Mouse (Mus musculus): Measurements from ENCODE around the gene Resp18. TPM values are rescaled to one million over a fixed set of nuclear protein-coding genes. Genes with fewer than 3 reads are reported as not detected.

The Resp18 gene
- polyA plus RNA-seq, 1 experiment from 2014 or later = 232 TPM

GRCm38 (mm10) chr1:75229158-75229557 lies 49.1 kb downstream of the Resp18 start:
- no peaks in the 10 kb centered on the region for H3K9me3 ChIP-seq (ENCODE audit: control insufficient read depth, low read length)
- no peak overlapping the region for H3K4me3 ChIP-seq (replicated peaks; ENCODE audit: low read length)
- H3K27me3 ChIP-seq (ENCODE audit: control insufficient read depth, insufficient read depth, low read length) = no peaks in the 10 kb centered on the region
- H3K4me1 ChIP-seq (replicated peaks; ENCODE audit: control insufficient read depth, insufficient read depth, low read length) = no peaks in the 10 kb centered on the region
- no peak for ATAC-seq (ENCODE audit: low FRiP score)
- H3K9ac ChIP-seq = no peak overlapping the region
- no peak overlapping the region for H3K27ac ChIP-seq
- DNase-seq (ENCODE audit: low spot score) = no peak
- WGBS = 79% methylated on average over 4 of the region's 4 CpGs
- no peak overlapping the region for H3K4me2 ChIP-seq (replicated peaks)
- H3K36me3 ChIP-seq (replicated peaks; ENCODE audit: control insufficient read depth, insufficient read depth) = no peaks in the 10 kb centered on the region

- Histone ChIP-seq H3K36me3 (replicated peaks; ENCODE audit: control insufficient read depth, insufficient read depth) (no peaks in the 10 kb centered on the region), H3K27me3 (ENCODE audit: control insufficient read depth, insufficient read depth, low read length) (peaks cover 4% of the 10 kb centered on the region; the same call in 1 of the 2 replicates), H3K4me1 (replicated peaks; ENCODE audit: control insufficient read depth, insufficient read depth, low read length) (no peaks in the 10 kb centered on the region), H3K9me3 (ENCODE audit: control insufficient read depth, low read length) (no peaks in the 10 kb centered on the region), H3K9ac (no peak overlapping the region), H3K4me3 (replicated peaks; ENCODE audit: low read length) (no peak overlapping the region), H3K4me2 (replicated peaks) (no peak overlapping the region), H3K27ac (no peak overlapping the region)
- 65% methylated on average over 1 of the region's 1 CpGs for WGBS
- DNase-seq (ENCODE audit: low spot score) = no peak
- ATAC-seq (ENCODE audit: low FRiP score) = no peak
These were observed 50.6 kb downstream of the Resp18 start for GRCm38 (mm10) chr1:75227653-75228052.

- H3K4me2 ChIP-seq (replicated peaks) = no peak overlapping the region
- no peak overlapping the region for H3K4me3 ChIP-seq (replicated peaks; ENCODE audit: low read length)
- H3K27ac ChIP-seq = no peak overlapping the region
- no peak overlapping the region for H3K9ac ChIP-seq
- H3K4me1 ChIP-seq (replicated peaks; ENCODE audit: control insufficient read depth, insufficient read depth, low read length) = no peaks in the 10 kb centered on the region
- H3K27me3 ChIP-seq (ENCODE audit: control insufficient read depth, insufficient read depth, low read length) = peaks cover 11% of the 10 kb centered on the region
- DNase-seq (ENCODE audit: low spot score) (no peak), ATAC-seq (ENCODE audit: low FRiP score) (no peak)
- H3K9me3 ChIP-seq (ENCODE audit: control insufficient read depth, low read length) = no peaks in the 10 kb centered on the region
- 78% methylated on average over 2 of the region's 2 CpGs for WGBS
- H3K36me3 ChIP-seq (replicated peaks; ENCODE audit: control insufficient read depth, insufficient read depth) = no peaks in the 10 kb centered on the region
These were observed 52.1 kb downstream of the Resp18 start for GRCm38 (mm10) chr1:75226138-75226537.

- 72% methylated on average over 3 of the region's 3 CpGs for WGBS
- Histone ChIP-seq H3K9ac (no peak overlapping the region), H3K4me2 (replicated peaks) (no peak overlapping the region), H3K4me3 (replicated peaks; ENCODE audit: low read length) (no peak overlapping the region), H3K27ac (no peak overlapping the region), H3K27me3 (ENCODE audit: control insufficient read depth, insufficient read depth, low read length) (peaks cover 18% of the 10 kb centered on the region), H3K36me3 (replicated peaks; ENCODE audit: control insufficient read depth, insufficient read depth) (no peaks in the 10 kb centered on the region), H3K4me1 (replicated peaks; ENCODE audit: control insufficient read depth, insufficient read depth, low read length) (no peaks in the 10 kb centered on the region), H3K9me3 (ENCODE audit: control insufficient read depth, low read length) (no peaks in the 10 kb centered on the region)
- no peak for DNase-seq (ENCODE audit: low spot score)
- ATAC-seq (ENCODE audit: low FRiP score) = no peak
These were observed 52.7 kb downstream of the Resp18 start for GRCm38 (mm10) chr1:75225473-75225872.

GRCm38 (mm10) chr1:75223532-75223931 lies 54.7 kb downstream of the Resp18 start:
- Histone ChIP-seq H3K27ac (no peak overlapping the region), H3K27me3 (ENCODE audit: control insufficient read depth, insufficient read depth, low read length) (peaks cover 37% of the 10 kb centered on the region), H3K9me3 (ENCODE audit: control insufficient read depth, low read length) (no peaks in the 10 kb centered on the region), H3K9ac (no peak overlapping the region), H3K4me2 (replicated peaks) (no peak overlapping the region), H3K4me3 (replicated peaks; ENCODE audit: low read length) (no peak overlapping the region), H3K4me1 (replicated peaks; ENCODE audit: control insufficient read depth, insufficient read depth, low read length) (peaks cover 10% of the 10 kb centered on the region), H3K36me3 (replicated peaks; ENCODE audit: control insufficient read depth, insufficient read depth) (no peaks in the 10 kb centered on the region)
- 75% methylated on average over 6 of the region's 6 CpGs for WGBS
- ATAC-seq (ENCODE audit: low FRiP score) = no peak
- no peak for DNase-seq (ENCODE audit: low spot score)

- WGBS = 83% methylated on average over 6 of the region's 6 CpGs
- peaks cover 43% of the 10 kb centered on the region for H3K27me3 ChIP-seq (ENCODE audit: control insufficient read depth, insufficient read depth, low read length)
- H3K36me3 ChIP-seq (replicated peaks; ENCODE audit: control insufficient read depth, insufficient read depth) = no peaks in the 10 kb centered on the region
These were observed 55.3 kb downstream of the Resp18 start for GRCm38 (mm10) chr1:75222926-75223325.

More at GRCm38 (mm10) chr1:75222926-75223325, 55.3 kb downstream of the Resp18 start:
- Histone ChIP-seq H3K9ac (no peak overlapping the region), H3K4me3 (replicated peaks; ENCODE audit: low read length) (no peak overlapping the region), H3K9me3 (ENCODE audit: control insufficient read depth, low read length) (no peaks in the 10 kb centered on the region), H3K27ac (no peak overlapping the region), H3K4me1 (replicated peaks; ENCODE audit: control insufficient read depth, insufficient read depth, low read length) (peaks cover 13% of the 10 kb centered on the region), H3K4me2 (replicated peaks) (no peak overlapping the region)
- no peak for DNase-seq (ENCODE audit: low spot score)
- ATAC-seq (ENCODE audit: low FRiP score) = no peak

Other genes starting within 250 kb of the Resp18 start
- 6.8 and 7.5 TPM in 2 replicates for gene Nhej1, start 153.2 kb downstream of the Resp18 start, polyA plus RNA-seq (2014; fragmentation: Nextera tagmentation; extraction: Ambion mirVana)
- gene Slc23a3, start 144.5 kb downstream of the Resp18 start, polyA plus RNA-seq (2014; fragmentation: Nextera tagmentation; extraction: Ambion mirVana) = not detected in 2 replicates
- gene Cnppd1, start 135.7 kb downstream of the Resp18 start, polyA plus RNA-seq (2014; fragmentation: Nextera tagmentation; extraction: Ambion mirVana) = 42.4 and 47.4 TPM in 2 replicates
- gene Retreg2, start 135.6 kb downstream of the Resp18 start, polyA plus RNA-seq (2014; fragmentation: Nextera tagmentation; extraction: Ambion mirVana) = 136 and 156 TPM in 2 replicates
- gene Zfand2b, start 109.8 kb downstream of the Resp18 start, polyA plus RNA-seq (2014; fragmentation: Nextera tagmentation; extraction: Ambion mirVana) = 36.7 and 38.0 TPM in 2 replicates
- gene Abcb6, start 98.0 kb downstream of the Resp18 start, polyA plus RNA-seq (2014; fragmentation: Nextera tagmentation; extraction: Ambion mirVana) = 39.0 and 39.7 TPM in 2 replicates
- gene Ankzf1, start 86.3 kb downstream of the Resp18 start, polyA plus RNA-seq (2014; fragmentation: Nextera tagmentation; extraction: Ambion mirVana) = 16.7 and 18.4 TPM in 2 replicates
- 53.6 and 59.5 TPM in 2 replicates for gene Atg9a, start 86.2 kb downstream of the Resp18 start, polyA plus RNA-seq (2014; fragmentation: Nextera tagmentation; extraction: Ambion mirVana)
- gene Glb1l, start 67.6 kb downstream of the Resp18 start, polyA plus RNA-seq (2014; fragmentation: Nextera tagmentation; extraction: Ambion mirVana) = 15.8 and 19.5 TPM in 2 replicates
- gene Stk16, start 67.6 kb downstream of the Resp18 start, polyA plus RNA-seq (2014; fragmentation: Nextera tagmentation; extraction: Ambion mirVana) = 121 and 128 TPM in 2 replicates
- 13.8 and 20.8 TPM in 2 replicates for gene Tuba4a, start 58.5 kb downstream of the Resp18 start, polyA plus RNA-seq (2014; fragmentation: Nextera tagmentation; extraction: Ambion mirVana)
- not detected in 2 replicates for gene A630095N17Rik, start 46.3 kb downstream of the Resp18 start, polyA plus RNA-seq (2014; fragmentation: Nextera tagmentation; extraction: Ambion mirVana)
- 39.5 and 45.2 TPM in 2 replicates for gene Dnajb2, start 42.0 kb downstream of the Resp18 start, polyA plus RNA-seq (2014; fragmentation: Nextera tagmentation; extraction: Ambion mirVana)
- 26.1 and 34.8 TPM in 2 replicates for gene Ptprn, start 13.9 kb downstream of the Resp18 start, polyA plus RNA-seq (2014; fragmentation: Nextera tagmentation; extraction: Ambion mirVana)
- 132 and 141 TPM in 2 replicates for gene Dnpep, start 39.6 kb upstream of the Resp18 start, polyA plus RNA-seq (2014; fragmentation: Nextera tagmentation; extraction: Ambion mirVana)
- 1.0 and 1.7 TPM in 2 replicates for gene Des, start 81.9 kb upstream of the Resp18 start, polyA plus RNA-seq (2014; fragmentation: Nextera tagmentation; extraction: Ambion mirVana)
- 18.0 and 22.9 TPM in 2 replicates for gene Speg, start 96.9 kb upstream of the Resp18 start, polyA plus RNA-seq (2014; fragmentation: Nextera tagmentation; extraction: Ambion mirVana)
- 53.1 and 65.0 TPM in 2 replicates for gene Gmppa, start 157.5 kb upstream of the Resp18 start, polyA plus RNA-seq (2014; fragmentation: Nextera tagmentation; extraction: Ambion mirVana)
- gene Asic4, start 172.0 kb upstream of the Resp18 start, polyA plus RNA-seq (2014; fragmentation: Nextera tagmentation; extraction: Ambion mirVana) = 4.9 and 5.0 TPM in 2 replicates
- gene Chpf, start 200.9 kb upstream of the Resp18 start, polyA plus RNA-seq (2014; fragmentation: Nextera tagmentation; extraction: Ambion mirVana) = 49.2 and 55.0 TPM in 2 replicates
- 37.5 and 40.3 TPM in 2 replicates for gene Tmem198, start 201.1 kb upstream of the Resp18 start, polyA plus RNA-seq (2014; fragmentation: Nextera tagmentation; extraction: Ambion mirVana)
- 22.6 and 25.9 TPM in 2 replicates for gene Obsl1, start 228.0 kb upstream of the Resp18 start, polyA plus RNA-seq (2014; fragmentation: Nextera tagmentation; extraction: Ambion mirVana)
- gene Inha, start 228.7 kb upstream of the Resp18 start, polyA plus RNA-seq (2014; fragmentation: Nextera tagmentation; extraction: Ambion mirVana) = 9.7 and 9.9 TPM in 2 replicates
- 14.0 and 17.9 TPM in 2 replicates for gene Stk11ip, start 243.1 kb upstream of the Resp18 start, polyA plus RNA-seq (2014; fragmentation: Nextera tagmentation; extraction: Ambion mirVana)

Data from hindbrain, embryonic 14.5 days (tissue).